Mouse (Mus musculus) cortical plate, adult 2 months (tissue): Measurements from ENCODE around the gene Vwa8.

ENCODE experiments used
- CTCF ChIP-seq: fragments of 200-500 bp; IDR thresholded peaks from 2 replicates; pipeline ENCODE4 v1.5.1; 2011; ENCODE audit warnings: mild to moderate bottlenecking, control low read depth, low read length; ENCODE audit not compliant: insufficient read depth; ENCODE audit errors: extremely low read depth
- POLR2A ChIP-seq: fragments of 200-500 bp; IDR thresholded peaks from 2 replicates; pipeline ENCODE4 v1.6.1; 2011; ENCODE audit warnings: mild to moderate bottlenecking, low read length, control low read depth; ENCODE audit not compliant: insufficient read depth; ENCODE audit errors: extremely low read depth

GRCm38 (mm10) chr14:78850666-78851065 is 1.8 kb downstream of the Vwa8 start:
- TF ChIP-seq CTCF = no peak
- no peak for TF ChIP-seq POLR2A
